Mouse (Mus musculus) T-helper 2 cell (primary cell): Measurements from ENCODE around the gene Tmem131l.
"Not testable (repeated sequence)": the region's sequence is repeated elsewhere in the genome, so short reads cannot be mapped to it uniquely, and the experiment has no call there.

Experiments
- in situ Hi-C: fragments of 300-600 bp; cut with MboI, MseI; formaldehyde crosslinking; loops from one replicate; pipeline ENCODE4 v1.15.1; 2025; ENCODE audit warnings: high pct_unique_total_duplicates

The Tmem131l gene

DNA sequence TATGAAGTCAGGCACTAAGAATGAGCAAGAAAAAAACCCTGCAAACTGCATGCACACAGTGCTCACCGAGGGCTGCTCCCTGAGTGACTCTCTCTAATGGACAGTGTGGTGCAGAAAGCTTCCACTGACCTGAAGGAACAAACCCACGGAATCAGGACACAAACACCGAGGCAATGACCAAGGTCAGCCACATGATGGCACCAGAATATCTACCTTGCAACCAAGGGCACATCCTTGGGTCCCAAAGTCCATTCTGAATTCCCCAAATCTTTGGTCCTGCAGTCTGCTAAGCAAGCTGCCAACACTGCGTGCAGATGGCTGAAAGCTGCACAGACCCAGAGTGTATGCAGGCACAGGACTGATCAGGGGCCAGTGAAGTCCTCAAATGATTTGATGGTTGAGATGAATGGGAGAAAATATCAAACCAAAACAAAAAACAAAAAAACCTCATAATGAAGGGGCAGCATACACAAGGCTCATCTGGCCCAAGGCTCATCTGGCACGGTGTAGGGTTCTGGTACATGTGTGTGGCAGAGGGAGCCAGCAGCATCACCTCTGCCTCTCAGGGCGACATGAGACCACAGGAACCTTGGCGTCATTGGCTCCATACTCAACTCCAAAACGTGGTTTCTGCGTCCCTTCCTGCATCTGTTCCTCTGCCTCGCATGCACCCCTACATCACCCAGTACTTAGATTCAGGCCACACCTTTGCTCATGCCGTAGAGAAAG is 124.0 kb downstream of the Tmem131l start:
- in situ Hi-C loops, result no loop called here

- in situ Hi-C loops, result no loop called here
Measured at GRCm38 (mm10) chr3:83915102-83915501, 124.9 kb downstream of the Tmem131l start.

GRCm38 (mm10) chr3:83910707-83911106 is 129.3 kb downstream of the Tmem131l start:
- in situ Hi-C loops, result no loop called here

- in situ Hi-C loops, result no loop called here
Measured at GRCm38 (mm10) chr3:83906185-83906584, 133.8 kb downstream of the Tmem131l start.

DNA sequence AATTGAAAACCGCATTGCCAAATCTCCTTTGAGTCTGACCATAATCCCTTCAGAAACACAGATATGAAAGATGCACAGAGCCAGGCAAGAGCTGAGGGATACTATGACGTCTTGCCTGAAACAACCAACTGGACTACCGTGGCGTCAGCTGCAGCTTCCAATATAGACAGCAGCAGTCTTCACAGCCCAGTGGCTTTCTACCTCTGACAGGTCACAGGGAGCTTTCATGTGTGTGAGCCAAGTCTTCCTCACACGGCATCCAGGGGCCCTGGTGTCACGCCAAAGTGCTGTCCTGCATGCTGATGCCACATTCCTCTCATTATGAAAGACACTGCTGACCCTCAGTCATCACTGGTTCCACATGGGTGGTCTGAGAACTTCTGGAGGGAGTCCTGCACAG is 134.8 kb downstream of the Tmem131l start:
- in situ Hi-C loops, result no loop called here

DNA sequence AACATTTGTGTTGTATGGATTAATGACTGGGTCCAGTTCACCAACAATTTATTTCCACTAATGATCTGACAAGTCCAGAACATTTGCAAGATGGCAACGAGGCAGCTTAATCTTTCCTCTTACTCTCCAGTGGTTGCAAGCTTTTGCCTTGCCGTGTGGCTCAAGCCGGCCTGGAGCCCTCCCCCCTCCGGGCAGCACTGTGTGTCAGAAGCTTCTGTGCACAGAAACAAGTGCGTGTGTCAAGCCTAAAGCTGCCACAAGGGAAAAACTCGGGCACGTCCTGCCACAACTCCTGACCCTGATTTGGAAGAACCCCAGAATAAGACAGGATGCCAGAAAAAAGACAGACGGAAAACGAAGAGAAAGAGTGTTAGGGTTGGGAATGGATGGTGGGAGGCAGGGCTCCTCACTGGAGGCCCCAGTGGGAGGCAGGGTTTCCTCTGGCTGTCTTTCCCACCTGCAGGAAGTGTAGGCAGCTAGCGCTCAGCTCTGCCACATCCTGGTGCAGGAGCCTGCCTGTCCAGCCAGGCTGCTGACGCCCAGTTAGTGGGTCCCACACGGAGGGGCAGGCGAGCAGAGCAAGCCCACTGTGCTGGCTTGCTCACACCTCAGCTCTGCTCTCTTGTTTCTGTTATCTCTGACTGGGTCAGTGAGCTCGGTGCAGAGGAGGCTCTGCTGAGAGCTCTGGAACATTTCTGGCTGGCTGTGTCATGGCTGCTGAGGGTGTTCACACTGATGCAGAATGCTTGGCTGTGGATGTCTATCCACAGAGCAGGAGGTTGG is 135.6 kb downstream of the Tmem131l start:
- in situ Hi-C loops, result no loop called here

GRCm38 (mm10) chr3:83902943-83903342 is 137.0 kb downstream of the Tmem131l start:
- in situ Hi-C loops, result no loop called here

DNA sequence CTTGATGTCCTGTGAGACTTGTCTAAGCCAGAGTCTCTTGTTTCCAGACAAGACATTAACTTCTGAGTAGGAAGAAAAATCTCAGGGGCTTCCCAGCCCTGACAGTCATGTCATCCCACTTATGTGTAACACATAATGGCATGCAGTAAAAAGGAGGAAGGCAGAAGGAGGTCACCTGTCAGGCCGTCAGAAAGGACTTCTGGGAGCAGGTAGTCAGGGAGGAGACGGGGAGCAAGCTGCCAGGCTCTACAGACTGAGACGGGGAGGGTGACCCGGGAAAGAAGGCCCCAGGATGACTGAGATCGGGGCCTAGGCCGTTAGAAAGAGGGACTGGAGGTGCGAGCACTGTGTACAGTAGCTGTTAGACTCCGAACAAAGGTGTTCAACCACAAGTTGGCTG is 137.5 kb downstream of the Tmem131l start:
- in situ Hi-C loops, result no loop called here

DNA sequence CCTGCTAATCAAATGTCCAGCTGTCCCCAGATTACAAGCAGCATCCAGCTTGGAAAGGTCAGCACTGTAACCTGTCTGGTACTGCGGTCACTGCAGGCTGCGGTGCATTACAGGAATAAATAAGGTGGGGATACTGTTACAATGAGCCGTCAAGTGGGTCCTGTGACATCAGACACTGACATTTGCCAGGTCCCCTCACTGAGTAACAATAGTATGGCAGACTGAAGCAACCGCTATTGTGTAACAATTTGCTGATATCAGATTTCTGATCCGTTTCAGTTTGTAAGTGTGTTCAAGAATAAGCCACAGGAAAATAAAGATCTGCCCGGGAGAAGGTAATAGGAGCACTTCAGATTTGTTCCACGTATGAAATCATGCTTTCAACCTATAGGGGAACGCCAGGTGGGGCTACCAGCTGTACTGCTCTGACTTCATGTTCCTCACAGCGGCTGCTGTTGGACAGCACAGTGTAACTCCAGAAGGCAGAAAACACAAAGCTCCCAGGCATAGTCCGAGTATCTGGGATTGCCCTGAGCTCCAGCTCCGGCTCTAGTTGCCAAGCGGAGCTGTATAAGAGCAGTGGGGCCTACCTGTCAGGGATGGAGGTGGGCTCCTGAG is 139.1 kb downstream of the Tmem131l start:
- in situ Hi-C loops, result no loop called here

- in situ Hi-C loops, result no loop called here
Measured at GRCm38 (mm10) chr3:83899556-83899955, 140.4 kb downstream of the Tmem131l start.

GRCm38 (mm10) chr3:83898246-83898645 is 141.7 kb downstream of the Tmem131l start:
- in situ Hi-C loops, result no loop called here

GRCm38 (mm10) chr3:83895811-83896210 is 144.2 kb downstream of the Tmem131l start:
- in situ Hi-C loops, result no loop called here

GRCm38 (mm10) chr3:83895111-83895510 is 144.9 kb downstream of the Tmem131l start:
- in situ Hi-C loops, result no loop called here

- in situ Hi-C loops, result no loop called here
Measured at GRCm38 (mm10) chr3:83885163-83885562, 154.8 kb downstream of the Tmem131l start.

DNA sequence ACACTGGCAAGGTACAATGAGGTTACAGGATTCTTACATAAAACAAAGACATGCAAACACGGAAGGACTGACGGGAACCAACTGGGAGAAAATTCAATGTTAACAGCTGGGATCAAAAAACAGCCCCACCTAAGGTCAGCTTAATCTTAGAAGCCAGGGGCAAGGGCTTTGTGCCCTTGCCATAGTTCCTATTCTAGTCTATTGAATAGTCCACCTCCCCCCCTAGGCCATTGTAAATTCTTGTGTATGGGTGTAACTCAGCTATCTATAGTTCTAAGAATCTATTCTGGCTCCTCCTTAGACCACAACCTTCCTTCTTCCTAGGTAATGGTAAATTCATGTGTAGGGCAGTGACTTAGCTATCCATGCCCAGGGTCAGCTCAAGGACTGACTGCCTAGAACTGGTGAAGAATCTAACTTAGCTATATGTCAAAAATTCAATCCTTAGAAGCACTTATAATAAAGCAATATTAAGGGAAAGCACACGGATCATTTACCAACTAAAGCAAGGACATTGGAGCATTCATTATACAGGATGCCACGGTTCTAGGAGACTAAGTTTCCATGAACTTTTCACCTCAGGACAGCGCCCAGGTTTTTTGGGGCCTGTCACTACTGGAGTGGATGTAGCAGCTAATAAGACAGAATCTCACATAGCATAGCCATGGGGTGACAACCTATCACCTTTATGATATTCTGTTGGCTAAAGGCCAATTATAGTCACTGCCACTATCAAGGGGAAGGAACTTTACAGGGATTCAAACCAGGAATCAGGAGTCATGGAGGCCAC is 160.5 kb downstream of the Tmem131l start:
- in situ Hi-C loops, result not testable (repeated sequence)

DNA sequence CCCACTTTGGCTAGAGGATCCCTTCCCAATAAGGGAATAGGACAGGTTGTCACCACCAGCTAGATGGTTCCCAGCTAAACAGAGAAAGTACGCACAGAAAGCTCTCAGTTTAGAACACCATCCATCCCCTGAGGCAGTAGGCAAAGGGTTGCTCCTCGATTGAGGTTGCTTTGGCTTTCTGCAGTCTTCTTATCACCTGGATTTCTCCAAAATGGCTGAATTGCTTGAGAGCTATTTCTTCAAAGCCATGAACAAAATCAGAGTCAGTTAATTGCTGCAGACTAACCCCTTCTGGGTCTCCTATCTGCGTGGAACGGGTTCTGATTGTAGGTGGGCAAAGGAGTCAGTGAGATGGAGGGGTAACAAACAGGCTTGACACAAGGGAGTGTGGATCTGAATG is 161.2 kb downstream of the Tmem131l start:
- in situ Hi-C loops, result no loop called here

GRCm38 (mm10) chr3:83876299-83876698 is 163.7 kb downstream of the Tmem131l start:
- in situ Hi-C loops, result no loop called here

GRCm38 (mm10) chr3:83875078-83875477 is 164.9 kb downstream of the Tmem131l start:
- in situ Hi-C loops, result not testable (repeated sequence)

DNA sequence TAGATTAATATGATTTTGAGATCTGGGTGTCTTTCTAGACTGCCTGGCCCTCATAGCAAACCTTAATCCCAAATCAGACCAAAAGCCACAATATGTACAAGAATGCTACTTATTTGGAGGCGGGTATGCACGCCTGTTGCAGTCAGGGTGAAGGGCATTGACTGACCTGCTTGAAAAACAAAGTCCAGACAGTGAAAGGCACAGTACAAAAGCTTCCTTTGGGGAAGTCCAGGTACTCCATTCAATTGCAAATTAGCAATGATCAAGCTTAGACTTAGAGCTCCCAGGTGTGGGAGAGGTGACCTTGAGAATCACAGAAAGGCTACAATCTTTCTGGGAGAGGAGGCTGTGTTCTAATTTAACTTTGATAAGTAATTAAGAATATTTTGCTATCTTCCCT is 167.1 kb downstream of the Tmem131l start:
- in situ Hi-C loops, result not testable (repeated sequence)

GRCm38 (mm10) chr3:83871962-83872361 is 168.0 kb downstream of the Tmem131l start:
- in situ Hi-C loops, result not testable (repeated sequence)

GRCm38 (mm10) chr3:83871559-83871958 is 168.4 kb downstream of the Tmem131l start:
- in situ Hi-C loops, result not testable (repeated sequence)

- in situ Hi-C loops, result no loop called here
Measured at GRCm38 (mm10) chr3:83869776-83870175, 170.2 kb downstream of the Tmem131l start.
